Mouse (Mus musculus) thymus, adult 2 months (tissue): ENCODE data around the gene Plrg1. TPM values are rescaled to one million over a fixed set of nuclear protein-coding genes. Genes with fewer than 3 reads are reported as not detected.

Experiments
- DNase-seq: peaks from one replicate; pipeline ENCODE4 v3.0.0; 2021
- H3K27ac ChIP-seq: fragments of 200-500 bp; 2 replicates; pipeline ENCODE4 v1.5.1; 2012; ENCODE audit warnings: low read length, control low read depth; ENCODE audit not compliant: control insufficient read depth, insufficient read depth
- H3K27me3 ChIP-seq: fragments of 200-500 bp; 2 replicates; pipeline ENCODE4 v1.6.1; 2012; ENCODE audit warnings: mild to moderate bottlenecking, low read length, moderate library complexity, mixed read lengths; ENCODE audit not compliant: control insufficient read depth, insufficient read depth
- H3K36me3 ChIP-seq: fragments of 200-500 bp; 2 replicates; pipeline ENCODE4 v1.6.1; 2012; ENCODE audit warnings: mild to moderate bottlenecking, low read length, moderate library complexity; ENCODE audit not compliant: control insufficient read depth, insufficient read depth
- H3K4me1 ChIP-seq: fragments of 200-500 bp; replicated peaks from 2 replicates; pipeline ENCODE4 v1.6.1; 2012; ENCODE audit warnings: low read length; ENCODE audit not compliant: control insufficient read depth, insufficient read depth
- H3K4me3 ChIP-seq: fragments of 200-500 bp; 2 replicates; pipeline ENCODE4 v1.5.1; 2012; ENCODE audit warnings: mild to moderate bottlenecking, low read length, control low read depth, moderate library complexity; ENCODE audit not compliant: control insufficient read depth, insufficient read depth
- CTCF ChIP-seq: fragments of 200-500 bp; IDR thresholded peaks from 2 replicates; pipeline ENCODE4 v1.5.1; 2012; ENCODE audit warnings: mild to moderate bottlenecking, control low read depth, low read length, moderate library complexity, borderline replicate concordance; ENCODE audit not compliant: control insufficient read depth, poor library complexity, insufficient read depth; ENCODE audit errors: extremely low read depth
- POLR2A ChIP-seq: fragments of 200-500 bp; IDR thresholded peaks from 2 replicates; pipeline ENCODE4 v1.6.1; 2012; ENCODE audit warnings: mild to moderate bottlenecking, low read length, control low read depth, moderate library complexity; ENCODE audit not compliant: control insufficient read depth, poor library complexity, insufficient read depth; ENCODE audit errors: extremely low read depth
- WGBS: fragments of 180-500 bp; shearing (Covaris S2); methylation state at CpG from one replicate; pipeline ENCODE4 v1.1.7; 2018; 5-methylcytosine and 5-hydroxymethylcytosine counted together
- polyA plus RNA-seq: library from polyadenylated mRNA; depleted of rRNA; stranded (reverse); fragments of >200 nt; gene quantifications from 2 replicates; pipeline ENCODE4 v1.2.3, GENCODE M21; 2012

Gene Plrg1
- polyA plus RNA-seq, 1 experiment: 55.9 TPM

- DNase-seq: no peak
- Histone ChIP-seq H3K27ac (no peak overlapping the region), H3K4me3 (no peak overlapping the region), H3K4me1 (no peaks in the 10 kb centered on the region), H3K27me3 (no peaks in the 10 kb centered on the region), H3K36me3 (no peaks in the 10 kb centered on the region)
- TF ChIP-seq POLR2A (no peak), CTCF (no peak)
- 90% methylated on average over 10 of the region's 10 CpGs for WGBS
These were observed 41.4 kb upstream of the Plrg1 start for GRCm38 (mm10) chr3:83013951-83014350.

- Histone ChIP-seq H3K4me3 (no peak overlapping the region), H3K36me3 (no peaks in the 10 kb centered on the region), H3K4me1 (no peaks in the 10 kb centered on the region), H3K27ac (no peak overlapping the region), H3K27me3 (no peaks in the 10 kb centered on the region)
- WGBS: 94% methylated on average over 1 of the region's 1 CpGs
- TF ChIP-seq CTCF (no peak), POLR2A (no peak)
- DNase-seq: no peak
These were observed 39.1 kb upstream of the Plrg1 start for GRCm38 (mm10) chr3:83016236-83016635.

- H3K27ac ChIP-seq: no peak overlapping the region
These were observed 34.9 kb upstream of the Plrg1 start for GRCm38 (mm10) chr3:83020387-83020786.

GRCm38 (mm10) chr3:83021176-83021575 is 34.1 kb upstream of the Plrg1 start:
- DNase-seq: no peak
- TF ChIP-seq POLR2A: no peak
- TF ChIP-seq CTCF: no peak
- Histone ChIP-seq H3K27ac (no peak overlapping the region), H3K27me3 (no peaks in the 10 kb centered on the region), H3K4me1 (no peaks in the 10 kb centered on the region), H3K36me3 (no peaks in the 10 kb centered on the region), H3K4me3 (no peak overlapping the region)
- WGBS: 94% methylated on average over 5 of the region's 5 CpGs

More at GRCm38 (mm10) chr3:83020387-83020786, 34.9 kb upstream of the Plrg1 start:
- H3K4me3 ChIP-seq: no peak overlapping the region
- DNase-seq: no peak
- no peaks in the 10 kb centered on the region for H3K4me1 ChIP-seq
- H3K36me3 ChIP-seq: no peaks in the 10 kb centered on the region
- H3K27me3 ChIP-seq: no peaks in the 10 kb centered on the region
- TF ChIP-seq CTCF (no peak), POLR2A (no peak)
- 91% methylated on average over 2 of the region's 2 CpGs for WGBS

- H3K36me3 ChIP-seq: no peaks in the 10 kb centered on the region
- no peaks in the 10 kb centered on the region for H3K4me1 ChIP-seq
- no peak overlapping the region for H3K27ac ChIP-seq
- H3K4me3 ChIP-seq: no peak overlapping the region
- no peak for TF ChIP-seq POLR2A
- TF ChIP-seq CTCF: no peak
- no peak for DNase-seq
- H3K27me3 ChIP-seq: no peaks in the 10 kb centered on the region
- 85% methylated on average over 6 of the region's 6 CpGs for WGBS
These were observed 30.3 kb upstream of the Plrg1 start for GRCm38 (mm10) chr3:83025036-83025435.

- Histone ChIP-seq H3K27ac (no peak within 1 kb of the TSS), H3K36me3 (no peaks in the 10 kb centered on the region), H3K27me3 (no peaks in the 10 kb centered on the region), H3K4me1 (no peaks in the 10 kb centered on the region), H3K4me3 (no peak within 1 kb of the TSS)
- WGBS: 82% methylated on average over 9 of the region's 9 CpGs
- no peak for DNase-seq
- no peak for TF ChIP-seq POLR2A
- TF ChIP-seq CTCF: no peak
These were observed 29.6 kb upstream of the Plrg1 start, which contains the start of gene Fga for GRCm38 (mm10) chr3:83025475-83026301. Gene Fga, plus strand, starts transcription at chr3:83026076.

DNA sequence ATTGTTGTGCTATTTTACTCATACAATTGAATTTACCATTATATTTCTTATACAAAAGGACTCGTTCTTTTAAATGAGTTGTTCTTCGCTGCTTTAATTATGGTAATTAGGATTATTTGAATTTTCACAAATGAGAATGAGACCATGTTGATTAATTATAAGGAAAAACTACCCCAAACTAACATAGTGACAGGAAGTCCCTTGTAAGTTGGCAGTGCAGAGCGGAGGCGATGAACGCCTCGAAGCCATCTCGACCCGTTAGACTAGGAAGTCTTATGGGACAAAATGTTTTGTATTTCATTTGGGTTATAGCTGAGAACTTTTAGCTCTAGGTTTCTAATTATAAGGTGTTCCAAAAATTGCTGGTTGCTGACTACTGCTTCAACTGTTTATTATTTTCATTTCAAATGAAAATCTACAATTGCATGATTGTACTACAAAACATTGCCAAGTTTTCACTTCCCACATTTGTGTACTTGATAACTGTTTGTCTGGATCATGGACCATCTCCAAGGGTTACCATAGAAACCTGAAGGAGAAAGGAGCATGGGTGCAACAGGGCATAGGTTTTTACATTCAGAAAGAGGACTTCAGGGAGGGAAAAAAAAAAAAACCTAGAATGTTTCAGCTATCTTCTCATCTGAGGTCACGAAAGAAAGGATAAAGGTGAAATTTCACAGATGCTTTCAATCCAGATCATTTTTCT is 27.6 kb upstream of the Plrg1 start:
- Histone ChIP-seq H3K4me1 (no peaks in the 10 kb centered on the region), H3K36me3 (no peaks in the 10 kb centered on the region), H3K4me3 (no peak overlapping the region), H3K27ac (no peak overlapping the region), H3K27me3 (no peaks in the 10 kb centered on the region)
- 92% methylated on average over 9 of the region's 9 CpGs for WGBS
- no peak for DNase-seq
- TF ChIP-seq POLR2A: no peak
- TF ChIP-seq CTCF: no peak
